16 mouse cellular contexts compared by ENCODE assay signal in genomic region chr16:22398784-22399453, GRCm38 (mm10). TPM values are rescaled to one million over a fixed set of nuclear protein-coding genes. Genes with fewer than 3 reads are reported as not detected.
DNase-seq lines count a peak whose midpoint lies in the region; ATAC-seq lines count a peak whose summit lies in the region.
"Had no signal": no experiment of that assay in that cellular context is flagged by ENCODE, and none has a peak within 500 bp of the region (broad histone marks: within the 10 kb centered on the region; RNA-seq: fewer than 3 reads in every experiment).

No protein-coding gene starts in this region.

- DNase-seq in 416B (ENCODE audit: low read depth) (peak; percentile 62), R1 (ENCODE audit: low read depth, low spot score) (peak; percentile 58)
- DNase-seq in B cell, adult 2 months: peak; percentile 47 to 48
- no peak for DNase-seq in right cerebral cortex, adult 2 months (ENCODE audit: low spot score in 2 of 2)
- no peak for DNase-seq in adrenal gland, postnatal 14 days
- DNase-seq: cerebellum, adult 9-11 months; embryo, embryonic 11 days; gastrocnemius, postnatal 14 days; heart, postnatal 14 days; left cerebral cortex, postnatal 4 days; liver, embryonic 13.5 days; right cerebral cortex, postnatal 25 days had no signal

- ATAC-seq in megakaryocyte, adult 5-6 weeks (ENCODE audit: poor library complexity, severe bottlenecking): peak; percentile 99
- ATAC-seq in erythroid progenitor cell, adult 5-6 weeks (replicated peaks; ENCODE audit: low FRiP score, poor library complexity, severe bottlenecking): no peak
- ATAC-seq: intestine, embryonic 16.5 days; lung, postnatal 0 days had no signal

RNA-seq across cellular contexts. Expression of gene Etv5, which starts 40.6 kb away (rescaled TPM):
- total RNA-seq in megakaryocyte, adult 5-6 weeks (2015): 0.96 and 2.1 TPM in 2 replicates
- 0.81 and 2.2 TPM in 2 replicates for total RNA-seq in megakaryocyte, adult 5-6 weeks (2017)
- 23.7 and 24.4 TPM in 2 replicates for total RNA-seq in adrenal gland, postnatal 14 days (2021)
- 1.8 and 21.4 TPM in 2 replicates for total RNA-seq in erythroid progenitor cell, adult 5-6 weeks (2015; ENCODE audit: low replicate concordance)
- 0.39 and 0.45 TPM in 2 replicates for total RNA-seq in erythroid progenitor cell, adult 5-6 weeks (2017; ENCODE audit: low replicate concordance)

Comparison
In these comparisons a context has a peak if more than half of its experiments do, and no peak if none do; other contexts are left out.
1. DNase-seq: peak in 416B (single experiment), B cell, adult 2 months (2 of 2) and R1 (single experiment); none in right cerebral cortex, adult 2 months (0 of 2) and adrenal gland, postnatal 14 days (single experiment).